12 mouse cellular contexts compared by ENCODE assay signal in the genomic region with DNA sequence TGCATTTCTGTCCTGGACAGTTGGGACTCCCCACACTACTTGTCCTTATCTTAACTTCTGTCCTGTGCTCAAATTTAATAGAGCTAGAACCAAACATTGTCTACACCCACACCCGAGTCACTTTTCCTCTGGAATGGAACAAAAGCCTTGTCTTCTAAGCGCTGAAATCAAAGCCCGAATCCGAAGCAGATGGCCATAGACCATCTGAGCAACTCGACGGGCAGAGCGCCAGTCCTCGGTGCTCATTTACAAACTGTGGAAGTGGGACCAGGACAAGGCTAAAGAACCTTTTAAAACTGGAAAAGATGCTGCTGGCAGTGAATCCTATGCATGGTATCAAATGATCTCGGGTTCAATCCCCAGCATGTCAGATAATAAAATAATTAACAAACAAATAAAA. TPM values are rescaled to one million over a fixed set of nuclear protein-coding genes. Genes with fewer than 3 reads are reported as not detected.
DNase-seq lines count a peak whose midpoint lies in the region; ATAC-seq and TF ChIP-seq lines count a peak whose summit lies in the region.
"Had no signal": no experiment of that assay in that cellular context is flagged by ENCODE, and none has a peak within 500 bp of the region (broad histone marks: within the 10 kb centered on the region; RNA-seq: fewer than 3 reads in every experiment).

No protein-coding gene starts in this region.

- no peak overlapping the region for H3K9ac ChIP-seq in hindbrain, embryonic 14.5 days
- no peak overlapping the region for H3K9ac ChIP-seq in hindbrain, embryonic 12.5 days
- no peak overlapping the region for H3K9ac ChIP-seq in kidney, embryonic 15.5 days
- H3K9ac ChIP-seq: limb, embryonic 15.5 days; midbrain, embryonic 15.5 days had no signal

- H3K27me3 ChIP-seq in hindbrain, embryonic 14.5 days (ENCODE audit: control insufficient read depth, insufficient read depth, low read length), result no peaks in the 10 kb centered on the region
- no peaks in the 10 kb centered on the region for H3K27me3 ChIP-seq in hindbrain, embryonic 12.5 days
- H3K27me3 ChIP-seq in cerebellum, adult 2 months (ENCODE audit: control insufficient read depth, insufficient read depth, low read length), result no peaks in the 10 kb centered on the region
- no peaks in the 10 kb centered on the region for H3K27me3 ChIP-seq in kidney, embryonic 15.5 days
- H3K27me3 ChIP-seq: limb, embryonic 15.5 days; midbrain, embryonic 15.5 days had no signal

- H3K4me1 ChIP-seq in hindbrain, embryonic 14.5 days (replicated peaks; ENCODE audit: control insufficient read depth, insufficient read depth, low read length), result no peaks in the 10 kb centered on the region
- H3K4me1 ChIP-seq in hindbrain, embryonic 12.5 days, result no peaks in the 10 kb centered on the region
- peaks cover 8% of the 10 kb centered on the region; the same call in 1 of the 2 replicates for H3K4me1 ChIP-seq in cerebellum, adult 2 months (ENCODE audit: control insufficient read depth, insufficient read depth, low read length)
- H3K4me1 ChIP-seq in kidney, embryonic 15.5 days, result peaks cover 11% of the 10 kb centered on the region
- H3K4me1 ChIP-seq: midbrain, embryonic 15.5 days had no signal

- ATAC-seq in hindbrain, embryonic 14.5 days (ENCODE audit: low FRiP score), result no peak
- no peak for ATAC-seq in hindbrain, embryonic 12.5 days (ENCODE audit: low FRiP score)
- ATAC-seq in kidney, embryonic 15.5 days (replicated peaks; ENCODE audit: low FRiP score), result no peak
- ATAC-seq: midbrain, embryonic 15.5 days had no signal

- H3K36me3 ChIP-seq in hindbrain, embryonic 14.5 days (replicated peaks; ENCODE audit: control insufficient read depth, insufficient read depth), result no peaks in the 10 kb centered on the region
- 0 out of 2 replicates have a peak, but pooled peaks cover 5% of the 10 kb centered on the region for H3K36me3 ChIP-seq in hindbrain, embryonic 12.5 days
- H3K36me3 ChIP-seq in kidney, embryonic 15.5 days, result peaks cover 17% of the 10 kb centered on the region
- H3K36me3 ChIP-seq: limb, embryonic 15.5 days; midbrain, embryonic 15.5 days had no signal

- 47% methylated on average over 9 of the region's 9 CpGs for WGBS in hindbrain, embryonic 14.5 days
- WGBS in hindbrain, embryonic 12.5 days, result 69% methylated on average over 9 of the region's 9 CpGs
- 9% methylated on average over 9 of the region's 9 CpGs for WGBS in cerebellum, adult 2 months
- 86% methylated on average over 9 of the region's 9 CpGs for WGBS in kidney, embryonic 15.5 days

- no peaks in the 10 kb centered on the region for H3K9me3 ChIP-seq in hindbrain, embryonic 14.5 days (ENCODE audit: control insufficient read depth, low read length)
- H3K9me3 ChIP-seq in hindbrain, embryonic 12.5 days (replicated peaks), result no peaks in the 10 kb centered on the region
- H3K9me3 ChIP-seq in kidney, embryonic 15.5 days (replicated peaks), result no peaks in the 10 kb centered on the region
- H3K9me3 ChIP-seq: limb, embryonic 15.5 days; midbrain, embryonic 15.5 days had no signal

- DNase-seq in hindbrain, embryonic 14.5 days (ENCODE audit: low spot score), result peak; percentile 38
- peak; percentile 94 for DNase-seq in brain, adult 2 months (ENCODE audit: low read depth, low spot score)
- DNase-seq in cerebellum, adult 2 months, result peak; percentile 79 to 83
- DNase-seq in layer of hippocampus, adult 8-10 months (ENCODE audit: low spot score in 2 of 2), result peak; percentile 27 to 63
- no peak for DNase-seq in T-cell, adult 2 months (ENCODE audit: low spot score)
- no peak for DNase-seq in adipocyte (ENCODE audit: low spot score)
- DNase-seq: kidney, postnatal 14 days; thymus, postnatal 36 days had no signal

- no peak for TF ChIP-seq CTCF in cerebellum, adult 2 months (IDR thresholded peaks at IDR 0.05; ENCODE audit: borderline replicate concordance, insufficient read depth, low read depth, low read length)

- TF ChIP-seq POLR2A in cerebellum, adult 2 months (IDR thresholded peaks at IDR 0.05; ENCODE audit: borderline replicate concordance, insufficient read depth, low read length), result no peak

- no peak overlapping the region for H3K4me2 ChIP-seq in hindbrain, embryonic 14.5 days (replicated peaks)
- no peak overlapping the region for H3K4me2 ChIP-seq in hindbrain, embryonic 12.5 days (replicated peaks)
- H3K4me2 ChIP-seq in kidney, embryonic 15.5 days, result no peak overlapping the region
- H3K4me2 ChIP-seq: limb, embryonic 15.5 days; midbrain, embryonic 15.5 days had no signal

- no peak overlapping the region for H3K4me3 ChIP-seq in hindbrain, embryonic 14.5 days (replicated peaks; ENCODE audit: low read length)
- H3K4me3 ChIP-seq in hindbrain, embryonic 12.5 days, result no peak overlapping the region
- H3K4me3 ChIP-seq in cerebellum, adult 2 months (replicated peaks; ENCODE audit: insufficient read depth, low read depth, low read length), result no peak overlapping the region
- H3K4me3 ChIP-seq in kidney, embryonic 15.5 days (replicated peaks), result no peak overlapping the region
- H3K4me3 ChIP-seq: limb, embryonic 15.5 days; midbrain, embryonic 15.5 days had no signal

- 0 out of 2 replicates have a peak overlapping the region, but pooled peaks have one; percentile 28 for H3K27ac ChIP-seq in hindbrain, embryonic 14.5 days
- H3K27ac ChIP-seq in hindbrain, embryonic 12.5 days, result no peak overlapping the region; the same call in 1 of the 2 replicates
- H3K27ac ChIP-seq in cerebellum, adult 2 months (ENCODE audit: insufficient read depth, low read length), result no peak overlapping the region
- H3K27ac ChIP-seq in kidney, embryonic 15.5 days, result no peak overlapping the region
- H3K27ac ChIP-seq: limb, embryonic 15.5 days; midbrain, embryonic 15.5 days had no signal

RNA-seq across cellular contexts. Expression of a gene that starts 17.5 kb away (rescaled TPM):
- polyA plus RNA-seq in hindbrain, embryonic 14.5 days (2014; fragmentation: Nextera tagmentation; extraction: Ambion mirVana), result 80.8 and 87.1 TPM in 2 replicates
- polyA plus RNA-seq in hindbrain, embryonic 12.5 days (2016; fragmentation: Nextera tagmentation; extraction: Ambion mirVana), result 112 and 115 TPM in 2 replicates
- 27.5 and 29.4 TPM in 2 replicates for polyA plus RNA-seq in cerebellum, adult 2 months (2012; rRNA removed)
- 10 to 100 TPM; 29.1 to 40.3 (median 34.6) TPM for total RNA-seq in layer of hippocampus, adult 8-10 months (2022)
- polyA plus RNA-seq in kidney, embryonic 15.5 days (2015; fragmentation: Nextera tagmentation; extraction: Ambion mirVana), result 92.2 and 96.8 TPM in 2 replicates

RNA-seq across cellular contexts. Expression of a gene that starts 42.8 kb away (rescaled TPM):
- polyA plus RNA-seq in hindbrain, embryonic 14.5 days (2014; fragmentation: Nextera tagmentation; extraction: Ambion mirVana), result 16.2 and 18.0 TPM in 2 replicates
- polyA plus RNA-seq in hindbrain, embryonic 12.5 days (2016; fragmentation: Nextera tagmentation; extraction: Ambion mirVana), result 13.5 and 13.6 TPM in 2 replicates
- polyA plus RNA-seq in cerebellum, adult 2 months (2012; rRNA removed), result 20.7 and 21.4 TPM in 2 replicates
- total RNA-seq in layer of hippocampus, adult 8-10 months (2022), result 10 to 100 TPM in 3 of 4 experiments, 1 to 10 TPM in 1; 9.4 to 16.0 (median 14.1) TPM
- polyA plus RNA-seq in kidney, embryonic 15.5 days (2015; fragmentation: Nextera tagmentation; extraction: Ambion mirVana), result 17.5 and 18.5 TPM in 2 replicates

Comparison
In these comparisons a context has a peak if more than half of its experiments do, and no peak if none do; other contexts are left out.
1. DNase-seq: peak in hindbrain, embryonic 14.5 days (single experiment), brain, adult 2 months (single experiment), cerebellum, adult 2 months (2 of 2) and layer of hippocampus, adult 8-10 months (2 of 2); none in T-cell, adult 2 months (single experiment) and adipocyte (single experiment).